Mouse (Mus musculus) Patski (cell line): ENCODE measurements around the gene Focad. TPM values are rescaled to one million over a fixed set of nuclear protein-coding genes. Genes with fewer than 3 reads are reported as not detected.

Experiments
- ATAC-seq: fragments of 100-300 bp; one replicate; pipeline ENCODE4 v1.8.0; 2021
- CTCF ChIA-PET: fragments of 350-600 bp; sonication (Branson Sonifier 250); formaldehyde crosslinking; loops from one replicate; lab custom pipeline; 2022; ENCODE audit warnings: inconsistent platforms; lab: Charles Lee
- POLR2A ChIA-PET: fragments of 350-600 bp; sonication (Branson Sonifier 250); formaldehyde crosslinking; loops from one replicate; lab custom pipeline; 2022; ENCODE audit warnings: antibody characterized with exemption, inconsistent platforms; lab: Charles Lee
- DNase-seq: peaks from one replicate; pipeline ENCODE4 v3.0.0-alpha.2; 2011; ENCODE audit warnings: low read depth, low spot score
- H3K27me3 ChIP-seq: fragments of 371-371 bp; one replicate; pipeline ENCODE4 v1.5.1; 2021
- CTCF ChIP-seq: fragments of 100-300 bp; IDR thresholded peaks from one replicate; pipeline ENCODE4 v1.5.1; 2021
- in situ Hi-C: fragments of 300-500 bp; cut with MboI; formaldehyde crosslinking; loops from 3 replicates; pipeline ENCODE4 v1.11.1; 2018; ENCODE audit warnings: low pct_unique_long_range_greater_than_20kb, mixed read lengths
- polyA plus RNA-seq: library from polyadenylated mRNA; unstranded; gene quantifications from one replicate; pipeline ENCODE4 v1.2.3, GENCODE M21; 2021

Gene Focad
- polyA plus RNA-seq, 1 experiment from 2014 or later = 14.4 TPM

GRCm38 (mm10) chr4:88209351-88209814 lies 115.0 kb downstream of the Focad start:
- in situ Hi-C loops = no loop called here
- POLR2A ChIA-PET = no interaction called here
- CTCF ChIA-PET = no interaction called here
- DNase-seq (no peak), ATAC-seq (no peak)
- TF ChIP-seq CTCF = no peak
- no peaks in the 10 kb centered on the region for H3K27me3 ChIP-seq

GRCm38 (mm10) chr4:88210602-88211001 lies 116.2 kb downstream of the Focad start:
- ChIA-PET POLR2A (no interaction called here), CTCF (no interaction called here)
- ATAC-seq (no peak), DNase-seq (no peak)
- TF ChIP-seq CTCF = no peak
- H3K27me3 ChIP-seq = no peaks in the 10 kb centered on the region
- in situ Hi-C loops = no loop called here

- no peaks in the 10 kb centered on the region for H3K27me3 ChIP-seq
- DNase-seq (no peak), ATAC-seq (no peak)
- ChIA-PET POLR2A (interaction anchor here (0.7 kb wide), 1 partner anchor 178 kb away, joined by 3 read pairs; the partner anchor contains the start of gene Mllt3), CTCF (no interaction called here)
- in situ Hi-C loops = no loop called here
- TF ChIP-seq CTCF = no peak
Observed at GRCm38 (mm10) chr4:88211200-88211885, 116.9 kb downstream of the Focad start.

- ATAC-seq (peak; percentile 84), DNase-seq (peak; percentile 56)
- in situ Hi-C loops = no loop called here
- H3K27me3 ChIP-seq = no peaks in the 10 kb centered on the region
- TF ChIP-seq CTCF = no peak
- ChIA-PET CTCF (interaction anchor here (1.3 kb wide), 1 partner anchor 8 kb away, joined by 5 read pairs; no protein-coding TSS in a partner anchor), POLR2A (no interaction called here)
Observed at GRCm38 (mm10) chr4:88213895-88214294, 119.5 kb downstream of the Focad start.

DNA sequence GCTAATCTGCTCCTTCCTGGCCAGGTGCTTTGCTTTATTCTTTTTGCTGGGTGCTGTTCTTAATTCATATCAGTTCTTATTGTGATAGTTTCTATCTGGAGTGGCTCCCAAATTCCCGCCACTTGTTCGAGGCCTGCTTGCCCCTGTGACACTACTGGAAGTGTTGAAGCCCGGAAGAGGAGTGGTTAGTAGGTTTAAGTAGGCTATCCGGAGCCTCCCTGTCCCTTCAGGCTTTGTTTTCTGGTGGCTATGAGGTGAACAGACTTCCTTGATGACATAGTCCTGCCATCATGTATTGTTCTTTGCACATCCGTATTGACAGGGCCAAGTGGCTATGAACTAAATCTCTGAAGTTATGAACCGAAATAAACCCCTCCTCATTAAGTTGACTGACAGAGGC lies 123.9 kb downstream of the Focad start:
- ATAC-seq = no peak
- no peak for DNase-seq
- in situ Hi-C loops = no loop called here
- no peaks in the 10 kb centered on the region for H3K27me3 ChIP-seq
- TF ChIP-seq CTCF = no peak
- ChIA-PET CTCF (no interaction called here), POLR2A (no interaction called here)

GRCm38 (mm10) chr4:88218797-88219196 lies 124.4 kb downstream of the Focad start:
- POLR2A ChIA-PET = no interaction called here
- TF ChIP-seq CTCF = no peak
- ATAC-seq (no peak), DNase-seq (no peak)
- no peaks in the 10 kb centered on the region for H3K27me3 ChIP-seq
- in situ Hi-C loops = no loop called here
- CTCF ChIA-PET = no interaction called here

GRCm38 (mm10) chr4:88231375-88231774 lies 136.9 kb downstream of the Focad start:
- in situ Hi-C loops = no loop called here

GRCm38 (mm10) chr4:88235941-88236340 lies 141.5 kb downstream of the Focad start:
- CTCF ChIA-PET = interaction anchor here (1.3 kb wide), 1 partner anchor 11 kb away, joined by 4 read pairs; no protein-coding TSS in a partner anchor
- in situ Hi-C loops = no loop called here
- ATAC-seq = no peak
- POLR2A ChIA-PET = no interaction called here
- TF ChIP-seq CTCF = no peak
- DNase-seq = no peak
- no peaks in the 10 kb centered on the region for H3K27me3 ChIP-seq

More at GRCm38 (mm10) chr4:88231375-88231774, 136.9 kb downstream of the Focad start:
- POLR2A ChIA-PET = no interaction called here
- CTCF ChIA-PET = no interaction called here
- ATAC-seq = no peak
- no peak for TF ChIP-seq CTCF
- no peak for DNase-seq
- H3K27me3 ChIP-seq = no peaks in the 10 kb centered on the region

GRCm38 (mm10) chr4:88236926-88237756 lies 142.7 kb downstream of the Focad start:
- in situ Hi-C loops = no loop called here
- TF ChIP-seq CTCF = no peak
- no peak for ATAC-seq
- ChIA-PET POLR2A (no interaction called here), CTCF (no interaction called here)
- no peaks in the 10 kb centered on the region for H3K27me3 ChIP-seq
- DNase-seq = no peak

GRCm38 (mm10) chr4:88238351-88238750 lies 143.9 kb downstream of the Focad start:
- H3K27me3 ChIP-seq = no peaks in the 10 kb centered on the region
- no peak for DNase-seq
- POLR2A ChIA-PET = no interaction called here
- CTCF ChIA-PET = interaction anchor here (0.9 kb wide), 1 partner anchor 9 kb away, joined by 3 read pairs; no protein-coding TSS in a partner anchor
- TF ChIP-seq CTCF = no peak
- in situ Hi-C loops = no loop called here
- no peak for ATAC-seq

DNA sequence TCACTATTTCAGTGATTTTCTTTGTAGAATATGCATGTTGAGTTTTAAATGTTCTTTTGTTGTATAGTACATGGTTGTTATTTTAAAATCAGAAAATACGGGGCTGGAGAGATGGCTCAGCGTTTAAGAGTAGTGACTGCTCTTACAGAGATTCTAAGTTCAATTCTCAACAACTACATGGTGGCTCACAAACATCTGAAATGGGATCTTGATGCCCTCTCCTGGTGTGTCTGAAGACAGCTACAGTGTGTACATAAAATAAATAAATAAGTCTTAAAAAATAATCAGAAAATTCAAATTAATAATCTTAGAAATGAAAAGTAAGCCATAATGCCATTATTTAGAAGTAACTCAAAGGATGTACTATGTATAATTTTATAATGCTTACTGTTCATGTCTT lies 149.4 kb downstream of the Focad start:
- in situ Hi-C loops = no loop called here

More for the DNA sequence above, 149.4 kb downstream of the Focad start:
- CTCF ChIA-PET = interaction anchor here (1.9 kb wide), 1 partner anchor 21 kb away, joined by 5 read pairs; no protein-coding TSS in a partner anchor
- no peak for ATAC-seq
- TF ChIP-seq CTCF = peak; percentile 37
- no peak for DNase-seq
- no peaks in the 10 kb centered on the region for H3K27me3 ChIP-seq
- POLR2A ChIA-PET = no interaction called here
